Mouse (Mus musculus): ENCODE measurements around the gene Trp53tg5. TPM values are rescaled to one million over a fixed set of nuclear protein-coding genes. Genes with fewer than 3 reads are reported as not detected.
A peak's percentile ranks its signal among the peaks of the same experiment; 100 is the strongest.

Gene Trp53tg5
- total RNA-seq, 2 experiments from 2014 or later: not detected

DNA sequence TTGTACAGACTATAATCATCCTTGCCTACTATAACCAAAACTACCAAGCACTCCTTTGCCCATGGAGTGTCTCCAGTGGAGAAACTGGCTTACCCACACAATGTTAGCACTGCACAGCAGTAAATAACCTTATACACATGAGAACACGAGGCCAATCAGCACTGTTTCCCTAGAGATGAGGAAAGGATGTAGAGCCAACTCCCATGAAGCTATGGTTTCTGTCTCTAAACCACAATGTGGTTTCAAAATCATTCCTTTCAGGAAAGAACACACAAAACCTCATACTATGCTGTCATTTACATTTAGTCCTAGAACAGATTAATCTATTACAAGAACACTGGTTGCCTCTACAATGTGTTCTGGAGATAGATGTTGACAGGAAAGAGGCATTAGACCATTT is 22.8 kb upstream of the Trp53tg5 start:
- DNase-seq: no peak

DNA sequence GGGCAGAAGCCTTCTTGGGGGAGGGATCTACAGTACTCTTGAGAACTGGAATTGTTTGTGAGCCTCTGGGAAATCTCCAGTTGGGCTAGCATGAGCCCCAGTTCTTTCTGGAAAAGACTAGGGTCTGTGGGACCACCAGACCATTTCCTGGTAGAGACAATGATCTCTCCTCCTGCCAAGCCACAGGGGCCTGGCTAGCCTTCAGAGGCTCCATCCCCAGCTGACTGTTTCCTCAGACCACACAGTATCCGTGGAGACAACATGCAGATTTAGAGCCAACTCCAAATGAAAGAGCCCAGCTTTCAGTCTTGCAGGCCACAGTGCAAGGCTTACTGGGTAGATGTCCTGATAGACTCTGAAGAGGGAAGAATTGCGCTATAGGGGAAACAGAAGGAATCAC is 20.6 kb upstream of the Trp53tg5 start:
- no peak for DNase-seq

DNA sequence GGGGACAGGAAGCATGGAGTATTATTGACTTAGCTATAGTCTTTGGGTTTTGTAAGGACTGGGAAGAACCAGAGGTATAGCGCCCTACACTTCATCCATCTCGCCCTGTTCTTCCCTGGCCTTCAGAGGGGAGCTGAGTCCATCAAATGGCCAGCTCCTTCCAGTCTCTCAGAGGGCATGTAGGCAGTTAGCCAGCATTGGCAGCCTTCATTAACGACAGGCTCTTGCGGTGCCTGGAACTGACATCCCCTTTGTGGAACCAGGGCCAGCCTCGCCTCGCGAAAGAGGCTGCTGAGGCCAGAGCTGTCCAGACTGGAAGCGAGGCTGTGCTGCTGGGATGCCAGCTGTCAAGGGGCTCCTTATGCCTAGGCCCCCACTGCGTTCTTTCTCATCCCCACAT is 14.3 kb upstream of the Trp53tg5 start:
- peak; percentile 29 for DNase-seq

DNA sequence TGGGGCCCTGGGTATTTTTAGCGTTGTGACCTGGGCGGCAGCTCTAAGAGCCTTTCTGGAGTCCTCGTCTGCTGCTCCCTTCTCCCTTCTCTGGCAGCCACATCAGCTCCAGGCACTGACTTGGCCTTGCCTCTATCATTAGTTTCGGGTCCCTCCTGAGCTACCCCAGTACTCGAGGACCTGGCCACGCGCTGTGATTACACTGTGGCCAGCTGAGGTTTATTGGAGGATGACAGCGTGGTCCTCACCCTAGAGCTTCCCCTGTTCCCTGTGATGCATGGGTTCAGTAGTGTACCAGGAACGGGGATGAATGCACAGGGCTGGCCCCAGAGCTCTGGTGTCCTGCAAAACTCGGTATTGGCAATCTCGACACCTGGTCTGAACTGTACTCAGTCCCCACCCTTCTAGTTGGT is 13.6 kb upstream of the Trp53tg5 start:
- no peak for DNase-seq

DNA sequence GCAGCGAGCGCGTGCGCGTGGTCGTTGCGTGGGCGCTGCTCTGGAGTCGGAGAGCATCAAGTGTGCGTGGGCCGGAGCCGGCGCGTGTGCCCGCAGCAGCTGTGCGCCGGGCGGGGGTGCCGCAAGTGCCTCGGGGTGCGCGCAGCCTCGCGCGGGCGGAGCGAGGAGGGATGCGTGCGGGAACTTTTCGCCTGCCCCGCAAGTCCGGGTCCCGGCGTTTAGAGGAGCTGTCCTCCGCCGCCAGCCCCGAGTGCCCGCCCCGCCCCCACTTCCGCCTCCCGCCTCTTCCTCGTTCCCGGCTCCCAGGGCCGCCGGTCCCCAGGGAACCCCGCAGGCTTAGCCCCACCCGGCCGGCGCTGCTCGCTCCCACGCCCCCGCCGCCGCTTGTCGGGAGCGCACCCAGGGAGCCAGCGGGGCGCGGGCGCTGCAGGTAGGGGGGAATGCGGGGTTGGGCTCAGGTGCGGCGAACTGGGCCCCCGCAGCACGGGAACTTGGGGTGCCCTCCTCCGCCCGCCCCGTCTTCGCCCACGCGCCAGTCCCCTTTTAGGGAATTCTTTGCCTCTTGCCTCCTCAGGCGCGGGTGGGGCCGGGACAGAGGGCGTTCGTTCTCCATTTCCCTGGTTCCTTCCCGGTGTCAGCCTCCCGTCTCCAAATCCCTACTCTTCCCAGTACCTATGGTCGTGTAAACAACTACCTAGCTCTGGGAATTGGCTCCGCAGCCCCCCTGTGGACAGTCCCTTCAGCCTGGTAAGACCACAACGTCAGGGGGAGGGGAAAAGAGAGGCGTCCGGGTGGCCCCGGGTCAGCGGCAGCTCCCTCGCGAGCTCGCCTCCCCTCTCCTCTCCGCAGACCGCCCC is 13.0 kb upstream of the Trp53tg5 start:
- peak; percentile 79 for DNase-seq

DNA sequence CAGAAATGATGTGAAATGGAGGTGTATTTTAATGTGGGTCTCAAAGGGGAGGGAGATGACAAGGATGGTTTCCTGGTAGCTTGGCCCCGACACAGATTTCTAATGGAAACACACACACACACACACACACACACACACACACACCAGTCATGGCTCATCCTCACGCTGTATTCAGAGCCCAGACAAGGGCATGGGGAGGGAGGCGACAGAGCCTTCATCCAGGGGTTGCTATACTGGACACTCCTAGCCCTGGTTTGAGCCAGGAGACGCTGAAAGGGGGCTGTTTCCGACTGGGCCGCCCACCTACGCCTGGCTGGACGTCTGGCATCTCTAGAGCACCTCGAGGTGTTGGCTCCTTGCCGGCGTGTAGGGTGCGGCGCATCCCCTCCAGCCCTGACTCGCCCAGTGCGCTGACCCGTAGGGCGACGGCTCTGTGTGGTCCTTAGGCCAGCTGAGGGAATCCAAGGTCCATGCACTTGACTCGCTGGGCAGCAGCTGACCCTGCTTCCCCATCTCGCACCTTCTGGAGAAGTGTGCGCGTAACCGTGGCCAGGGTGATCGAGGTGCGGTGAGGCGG is 12.2 kb upstream of the Trp53tg5 start, which contains the start of gene Dbndd2:
TSS of gene Dbndd2 (plus strand) at position 426 of the 577 bp plus-strand sequence.
- peak; percentile 47 for DNase-seq

DNA sequence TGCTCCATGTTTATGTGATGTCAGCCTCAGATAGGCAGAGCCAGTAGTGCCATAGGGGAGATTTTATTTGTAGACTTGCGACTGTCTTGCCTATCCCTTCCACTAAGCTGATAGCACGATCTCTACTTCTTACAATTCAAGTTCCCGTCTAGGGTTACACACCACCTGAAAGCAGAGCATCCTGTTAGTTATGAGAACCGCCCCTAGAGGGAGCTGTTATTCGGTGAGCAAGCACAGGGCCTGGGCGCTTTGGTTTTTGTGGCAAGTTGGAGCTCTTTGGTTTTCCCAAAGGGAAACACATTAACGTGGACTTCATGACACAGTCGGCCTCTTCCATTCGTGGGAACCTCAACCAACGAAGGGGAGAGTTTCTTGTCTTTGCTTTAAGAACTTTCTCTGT is 3.3 kb downstream of the Trp53tg5 start:
- peak; percentile 77 for DNase-seq

DNA sequence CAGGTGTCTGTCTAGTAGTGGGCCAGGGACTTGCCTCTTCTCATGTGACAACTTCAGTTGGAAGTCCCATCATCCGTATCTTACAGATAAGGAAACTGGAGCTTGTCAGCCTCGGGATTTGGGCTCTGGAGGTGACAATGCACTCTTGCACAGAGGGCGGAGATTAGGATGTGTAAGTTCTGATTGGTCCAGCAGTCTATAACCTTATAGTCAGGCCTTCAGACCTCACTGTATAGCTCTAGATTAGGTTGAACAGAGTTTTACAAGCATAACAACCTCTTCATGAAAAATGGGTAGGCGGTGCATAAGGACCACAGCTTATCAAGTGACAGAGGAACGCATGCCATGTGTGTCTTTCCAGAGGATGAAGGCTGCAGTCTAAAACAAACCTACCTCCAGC is 6.7 kb downstream of the Trp53tg5 start:
- DNase-seq: no peak

DNA sequence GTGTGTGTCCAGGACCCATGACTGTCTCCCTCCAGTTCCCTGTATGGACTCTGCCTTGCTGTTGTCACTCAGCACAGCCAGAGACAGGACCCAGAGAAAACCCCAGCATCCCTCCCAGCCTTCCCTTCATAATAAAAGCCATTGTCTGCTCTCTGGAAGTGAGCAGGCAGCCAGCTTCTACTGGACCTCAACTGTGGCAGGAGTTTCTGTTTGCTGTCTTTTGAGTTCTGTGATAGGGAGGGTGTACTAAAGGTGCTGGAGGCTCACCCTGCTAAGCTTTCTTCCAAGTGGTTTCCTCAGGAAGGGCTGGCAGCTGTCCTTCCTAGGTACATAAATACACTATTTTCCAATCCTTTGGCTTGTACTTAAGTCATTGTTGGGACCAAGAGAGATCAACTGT is 8.4 kb downstream of the Trp53tg5 start:
- no peak for DNase-seq

DNA sequence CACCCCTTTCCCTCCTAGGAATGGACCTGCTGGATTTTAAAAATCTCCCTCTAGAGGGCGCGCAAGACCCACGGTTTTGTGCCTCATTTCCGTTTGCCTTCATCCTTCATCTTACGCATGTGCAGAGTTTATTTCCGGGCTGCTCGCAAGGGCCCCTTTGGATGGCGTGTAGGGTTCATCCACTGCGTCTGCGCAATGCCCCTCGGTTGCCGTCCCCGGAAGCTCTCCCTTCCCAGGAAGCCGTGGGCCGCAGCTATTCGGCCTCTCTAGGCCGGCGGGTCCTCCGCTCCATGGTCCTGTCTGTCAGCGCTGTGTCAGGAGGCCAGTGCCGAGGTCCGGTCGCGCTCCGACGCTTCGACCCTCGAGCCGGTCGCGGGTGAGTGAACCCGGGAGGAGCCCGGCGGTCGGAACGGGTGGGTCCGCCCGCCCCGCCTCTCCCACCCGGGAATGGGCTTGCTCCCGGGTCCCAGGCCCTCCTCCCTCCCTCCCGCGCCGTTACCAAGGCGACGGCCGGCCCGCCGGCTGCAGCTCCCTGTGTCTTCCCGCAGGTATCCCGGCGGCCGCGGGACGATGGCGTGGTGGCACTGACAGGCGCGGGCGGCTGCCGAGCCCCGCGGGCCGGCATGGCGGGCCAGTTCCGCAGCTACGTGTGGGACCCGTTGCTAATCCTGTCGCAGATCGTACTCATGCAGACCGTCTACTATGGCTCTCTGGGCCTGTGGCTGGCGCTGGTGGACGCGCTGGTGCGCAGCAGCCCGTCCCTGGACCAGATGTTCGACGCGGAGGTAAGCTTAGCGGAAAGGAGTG is 12.6 kb downstream of the Trp53tg5 start, which contains the start of gene Gm20458:
TSS of gene Gm20458 (plus strand) at position 223 of the 807 bp plus-strand sequence.
- peak; percentile 95 for DNase-seq

DNA sequence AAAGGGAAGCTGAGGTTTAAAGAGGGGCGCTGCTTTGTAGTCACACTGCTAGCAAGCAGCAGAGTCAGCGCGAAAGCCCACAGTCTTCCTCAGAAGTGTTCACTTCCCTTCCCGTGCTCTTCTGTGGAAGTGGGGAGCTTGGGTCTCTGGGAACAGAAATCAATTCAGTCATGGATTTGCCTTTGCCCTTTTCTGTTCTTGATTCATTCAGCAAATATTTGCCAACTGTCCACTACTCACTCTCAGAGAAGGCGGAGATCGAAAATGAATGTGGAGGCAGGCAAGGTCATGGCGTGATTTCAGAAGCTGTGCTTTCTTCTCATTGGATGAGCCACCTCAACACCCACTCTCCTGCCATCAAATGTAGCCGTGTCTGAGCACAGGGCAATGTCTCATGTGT is 15.0 kb downstream of the Trp53tg5 start:
- peak; percentile 63 for DNase-seq

DNA sequence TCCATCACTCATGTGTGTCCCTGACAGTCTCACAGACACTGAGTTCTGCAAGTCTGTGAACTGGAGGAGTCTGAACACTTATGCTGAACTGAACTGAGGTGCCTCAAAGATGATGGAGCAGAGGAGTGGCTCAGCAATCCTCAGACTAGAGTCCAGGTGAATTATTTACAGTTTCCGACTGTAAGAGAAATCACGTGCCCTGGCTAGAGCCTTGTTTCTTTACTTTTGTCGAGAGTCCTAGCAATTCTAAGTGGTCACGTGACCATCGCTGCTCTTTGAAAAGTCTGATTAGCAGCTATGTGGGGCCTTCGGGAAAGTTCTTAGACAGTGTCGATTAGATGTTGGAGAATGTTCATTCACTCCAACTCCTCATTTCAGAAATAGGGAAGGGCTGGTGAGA is 15.6 kb downstream of the Trp53tg5 start:
- DNase-seq: no peak

DNA sequence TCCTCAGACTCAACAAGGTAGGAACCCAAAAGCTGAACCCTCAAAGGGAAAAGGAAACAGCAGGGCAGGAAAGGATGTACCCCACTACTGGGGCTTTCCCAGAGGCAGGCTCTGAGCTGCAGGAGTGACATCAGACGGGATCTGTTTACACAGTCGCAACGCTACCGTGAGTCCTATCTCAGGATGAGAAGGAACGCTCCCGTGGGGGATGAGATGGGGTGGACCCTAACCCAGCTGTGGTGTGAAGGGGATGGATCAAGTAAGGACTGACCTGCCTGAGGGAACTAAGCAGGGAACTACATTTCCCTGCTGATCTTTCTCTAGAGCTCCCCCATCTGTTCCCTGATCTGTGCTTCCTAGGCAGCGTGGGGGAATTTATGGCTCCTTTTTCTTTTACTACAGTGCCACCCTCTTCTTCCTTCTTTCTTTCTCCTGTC is 16.6 kb downstream of the Trp53tg5 start, which contains the start of gene Sys1:
TSS of gene Sys1 (plus strand) at position 101 of the 437 bp plus-strand sequence.
- DNase-seq: peak; percentile 43

DNA sequence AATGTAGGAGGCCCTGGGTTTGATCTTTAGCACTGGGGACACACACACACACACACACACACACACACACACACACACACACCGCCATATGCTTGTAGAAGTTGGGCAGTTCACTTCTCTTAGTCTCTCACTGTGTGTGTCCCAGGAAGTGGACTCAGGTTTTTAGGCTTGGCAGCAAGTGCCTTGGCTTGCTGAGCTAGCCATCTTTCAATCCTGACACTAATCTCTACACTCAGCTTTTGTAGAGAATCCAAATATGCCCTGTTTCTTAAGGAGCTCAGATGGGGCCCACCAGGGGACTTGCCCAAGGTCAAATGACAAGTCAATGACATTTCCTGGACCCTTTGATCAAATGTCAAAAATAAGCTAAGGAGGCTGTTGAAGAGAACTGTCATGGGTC is 17.1 kb downstream of the Trp53tg5 start:
- no peak for DNase-seq

DNA sequence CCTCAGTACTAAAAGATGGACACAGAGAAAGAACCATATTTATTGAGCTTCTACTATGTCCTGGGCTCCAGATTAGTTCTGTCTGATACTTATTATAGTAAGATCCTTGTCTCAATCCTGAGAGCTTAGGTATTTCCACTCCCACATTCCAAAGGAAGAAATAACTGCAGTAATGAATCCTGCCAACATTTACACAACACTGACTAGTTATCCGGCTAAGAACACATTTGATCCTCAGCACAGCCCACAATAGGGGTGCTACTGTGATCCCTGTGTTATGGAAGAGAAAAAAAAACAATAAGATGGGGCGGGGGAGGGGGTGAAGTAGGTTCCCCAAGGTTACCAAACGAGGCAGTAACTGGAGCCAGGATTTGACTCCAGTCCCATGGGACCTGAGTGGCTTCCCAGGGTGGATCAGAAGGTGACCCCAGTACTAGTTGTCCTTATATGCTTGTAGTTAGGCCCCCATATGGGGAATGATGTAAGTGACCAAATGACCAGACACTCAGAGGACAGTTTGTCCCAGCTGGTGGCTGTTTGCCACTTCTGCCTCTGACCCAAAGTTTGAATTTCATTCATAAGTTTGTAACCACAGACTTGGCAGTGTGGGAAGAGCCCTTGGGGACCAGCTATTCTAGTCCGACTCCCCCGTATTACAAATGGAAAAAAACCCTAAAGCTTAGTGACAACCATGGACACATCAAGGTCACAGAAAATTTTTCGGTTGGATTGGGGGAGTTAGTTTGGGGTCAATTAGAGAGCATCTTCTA is 17.9 kb downstream of the Trp53tg5 start:
- peak; percentile 69 for DNase-seq

DNA sequence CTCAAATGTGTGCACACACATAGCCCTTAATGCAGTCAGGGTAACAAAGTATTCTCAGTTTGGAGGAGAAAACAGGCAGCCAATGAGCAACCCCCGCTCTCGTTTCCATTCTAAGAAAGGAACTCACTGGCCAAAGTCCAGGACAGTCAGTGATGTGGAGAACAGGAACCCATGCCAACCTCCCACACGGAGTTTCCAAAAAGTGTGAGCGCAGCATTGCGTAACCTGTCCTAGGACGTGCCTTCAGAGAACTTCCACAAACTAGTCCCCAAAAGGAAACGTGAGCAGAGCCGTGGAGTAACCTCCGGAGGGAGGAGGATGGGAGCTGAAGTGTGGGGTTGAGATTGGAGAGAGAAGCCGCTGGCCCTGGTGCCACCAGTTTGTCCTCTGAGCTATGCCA is 18.7 kb downstream of the Trp53tg5 start:
- DNase-seq: peak; percentile 80

DNA sequence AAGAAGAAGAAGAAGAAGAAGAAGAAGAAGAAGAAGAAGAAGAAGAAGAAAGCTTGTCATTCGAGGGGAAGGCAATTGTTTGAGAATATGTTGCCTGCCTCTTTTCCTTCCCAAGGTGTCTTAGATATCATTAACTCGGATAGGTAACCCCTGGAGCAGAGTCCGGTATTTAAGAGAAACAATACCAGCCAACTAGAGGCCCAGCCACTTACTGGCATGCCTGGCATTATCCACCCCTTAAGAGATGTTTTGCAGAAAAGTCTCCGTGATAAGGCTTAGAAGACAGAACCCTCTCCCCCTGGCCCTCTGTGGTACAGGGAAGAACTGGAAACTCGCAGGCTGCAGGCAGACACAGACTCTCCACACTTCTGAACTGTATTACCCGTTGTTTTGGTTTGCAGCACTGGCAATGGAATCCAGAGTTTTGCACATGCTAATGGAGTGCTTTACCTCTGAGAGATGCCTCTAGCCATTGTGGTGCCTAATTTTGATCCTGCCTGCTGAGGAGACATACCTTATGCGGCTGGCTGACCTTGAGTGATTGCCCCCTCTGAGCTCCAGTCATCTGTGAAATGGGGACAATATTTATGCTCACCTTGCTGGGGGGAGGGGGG is 19.5 kb downstream of the Trp53tg5 start:
- DNase-seq: no peak

DNA sequence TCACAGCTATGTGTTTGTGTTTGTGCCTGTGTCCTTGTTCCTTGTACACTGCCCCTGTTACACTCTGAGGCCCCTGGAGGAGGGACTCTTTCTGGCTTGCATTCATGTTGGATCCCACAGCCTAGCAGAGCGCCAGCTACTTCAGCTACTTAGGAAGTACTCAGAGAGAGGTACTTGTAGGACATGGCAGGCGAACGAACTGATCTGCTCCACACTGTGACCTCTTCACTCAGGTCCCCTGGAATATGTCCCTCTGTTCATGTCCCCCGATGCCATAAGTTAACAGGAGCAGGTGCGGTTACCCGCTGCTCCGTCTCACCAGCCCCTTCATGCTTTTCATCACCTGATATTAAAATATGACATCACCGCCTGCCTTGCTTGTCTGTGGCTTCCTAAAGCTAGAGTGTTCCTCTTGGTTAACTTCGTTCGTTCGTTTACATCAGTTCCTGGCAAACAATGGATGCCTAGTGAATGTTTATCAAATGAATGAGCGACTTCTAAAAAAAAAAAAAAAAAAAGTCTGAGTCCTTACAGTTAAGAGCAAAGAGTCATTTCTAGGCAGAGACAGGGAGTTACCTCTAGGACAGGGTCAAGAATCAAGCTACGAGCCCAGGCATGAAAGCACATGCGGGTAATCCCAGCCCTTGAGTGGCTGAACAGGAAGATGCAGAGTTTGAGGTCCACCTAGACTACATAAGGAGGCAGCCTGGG is 20.3 kb downstream of the Trp53tg5 start:
- no peak for DNase-seq

DNA sequence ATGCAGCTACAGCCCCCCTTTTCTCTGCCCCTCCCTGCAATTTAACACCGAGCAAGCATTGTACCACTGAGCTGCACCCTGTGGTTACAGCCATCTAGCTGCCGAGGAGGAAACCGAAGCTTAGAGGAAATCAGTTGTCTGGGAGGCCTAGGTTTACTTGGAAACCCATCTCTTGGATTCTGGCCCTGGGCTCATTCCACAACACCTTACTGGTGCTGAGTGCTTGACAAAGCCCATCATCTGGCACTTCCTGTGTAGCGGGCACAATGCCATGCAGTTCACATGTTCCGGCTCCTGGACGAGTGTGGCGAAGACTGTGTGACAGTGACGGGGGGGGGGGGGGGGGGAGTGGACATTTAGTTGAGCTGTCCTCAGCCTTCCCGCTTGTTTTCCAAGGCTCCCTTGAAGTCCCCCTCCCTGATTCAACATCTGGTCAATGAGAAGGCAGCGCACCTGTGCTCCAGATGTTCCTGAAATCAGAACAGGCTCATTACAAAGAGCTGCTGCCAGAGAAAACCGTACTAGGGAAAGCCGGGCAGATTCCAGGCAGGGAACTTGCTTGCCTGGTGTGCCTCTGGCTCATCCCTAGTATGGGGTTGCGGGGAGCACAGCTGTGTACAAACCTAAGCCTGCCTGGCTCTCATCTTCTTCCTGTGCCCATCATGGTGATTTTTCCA is 21.4 kb downstream of the Trp53tg5 start:
- DNase-seq: no peak
